10 mouse cellular contexts compared by ENCODE assay signal in genomic region chr4:54328711-54329427, GRCm38 (mm10).
DNase-seq lines count a peak whose midpoint lies in the region; ATAC-seq lines count a peak whose summit lies in the region.
"Had no signal": no experiment of that assay in that cellular context is flagged by ENCODE, and none has a peak within 500 bp of the region (broad histone marks: within the 10 kb centered on the region; RNA-seq: fewer than 3 reads in every experiment).

No protein-coding gene starts in this region.

- peaks cover 36% of the 10 kb centered on the region for H3K4me1 ChIP-seq in hindbrain, embryonic 13.5 days (replicated peaks)
- peaks cover 24% of the 10 kb centered on the region for H3K4me1 ChIP-seq in neural tube, embryonic 15.5 days

- no peaks in the 10 kb centered on the region for H3K9me3 ChIP-seq in hindbrain, embryonic 13.5 days
- no peaks in the 10 kb centered on the region for H3K9me3 ChIP-seq in neural tube, embryonic 15.5 days (replicated peaks)

- no peaks in the 10 kb centered on the region for H3K27me3 ChIP-seq in hindbrain, embryonic 13.5 days
- no peaks in the 10 kb centered on the region for H3K27me3 ChIP-seq in neural tube, embryonic 15.5 days (replicated peaks)

- H3K27ac ChIP-seq in hindbrain, embryonic 13.5 days: peak overlapping the region; percentile 84
- peak overlapping the region; percentile 56 for H3K27ac ChIP-seq in neural tube, embryonic 15.5 days (replicated peaks)
- H3K27ac ChIP-seq: liver, embryonic 14.5 days had no signal

- H3K9ac ChIP-seq in hindbrain, embryonic 13.5 days: no peak overlapping the region
- no peak overlapping the region for H3K9ac ChIP-seq in neural tube, embryonic 15.5 days (replicated peaks)
- H3K9ac ChIP-seq: liver, embryonic 14.5 days had no signal

- WGBS in hindbrain, embryonic 13.5 days: 32% methylated on average over 17 of the region's 17 CpGs
- WGBS in neural tube, embryonic 15.5 days: 28% methylated on average over 17 of the region's 17 CpGs

- H3K4me2 ChIP-seq in hindbrain, embryonic 13.5 days: peak overlapping the region; percentile 46
- H3K4me2 ChIP-seq in neural tube, embryonic 15.5 days: peak overlapping the region; percentile 45

- H3K4me3 ChIP-seq in hindbrain, embryonic 13.5 days: peak overlapping the region; percentile 10
- H3K4me3 ChIP-seq in neural tube, embryonic 15.5 days (replicated peaks): peak overlapping the region; percentile 9; the same call in 1 of the 2 replicates

- intact Hi-C loops in left cerebral cortex, postnatal 10 days (cut with DNase I): loop anchor here (10.0 kb wide), 1 partner anchor 394 kb away; no protein-coding TSS in a partner anchor

- peak; percentile 81 for ATAC-seq in hindbrain, embryonic 13.5 days (ENCODE audit: low FRiP score)
- peak; percentile 48; the same call in 1 of the 2 replicates for ATAC-seq in neural tube, embryonic 15.5 days (ENCODE audit: low FRiP score)

- H3K36me3 ChIP-seq in hindbrain, embryonic 13.5 days: no peaks in the 10 kb centered on the region
- H3K36me3 ChIP-seq in neural tube, embryonic 15.5 days: no peaks in the 10 kb centered on the region

- DNase-seq in left cerebral cortex, adult 11 months (ENCODE audit: low spot score): peak; percentile 14
- DNase-seq in left cerebral cortex, postnatal 10 days (ENCODE audit: extremely low spot score in 1 of 2, low spot score in 2 of 2): no peak
- peak; percentile 52 for DNase-seq in embryo, embryonic 11 days
- DNase-seq in spleen, adult 12 weeks (ENCODE audit: low spot score): no peak
- no peak for DNase-seq in adipocyte (ENCODE audit: low spot score)
- DNase-seq in thymus, postnatal 36 days: no peak
- DNase-seq: gastrocnemius, postnatal 10 days had no signal

Comparison
In these comparisons a context has a peak if more than half of its experiments do, and no peak if none do; other contexts are left out.
1. DNase-seq: peak in left cerebral cortex, adult 11 months (single experiment) and embryo, embryonic 11 days (single experiment); none in left cerebral cortex, postnatal 10 days (0 of 2), spleen, adult 12 weeks (single experiment), adipocyte (single experiment) and thymus, postnatal 36 days (0 of 2).